Mouse (Mus musculus): ENCODE measurements around the gene Vasp.

GRCm38 (mm10) chr7:19276253-19276652 lies 4.6 kb upstream of the Vasp start:
- TF ChIP-seq POLR2A (IDR thresholded peaks at IDR 0.05; ENCODE audit: borderline replicate concordance, extremely low read depth, low read depth, low read length) (no peak), CTCF (IDR thresholded peaks at IDR 0.05; ENCODE audit: insufficient read depth, low read length) (peak; percentile 59)
